Mouse (Mus musculus) forebrain, embryonic 11.5 days (tissue): ENCODE results near the gene Shc3. TPM values are rescaled to one million over a fixed set of nuclear protein-coding genes. Genes with fewer than 3 reads are reported as not detected.

Experiments used
- ATAC-seq: fragments of 200-750 bp; cut with Nextera tagmentation; replicated peaks from 2 replicates; pipeline ENCODE4 v1.8.0; 2017; ENCODE audit warnings: moderate TSS enrichment; ENCODE audit not compliant: low FRiP score
- DNase-seq: peaks from one replicate; pipeline ENCODE4 v3.0.0-alpha.2; 2017; ENCODE audit warnings: low spot score
- H3K27ac ChIP-seq: fragments of 300-500 bp; sonication (generic); 2 replicates; pipeline ENCODE4 v1.5.1; 2014; ENCODE audit warnings: low read depth, low read length
- H3K27me3 ChIP-seq: fragments of 300-500 bp; sonication (generic); 2 replicates; pipeline ENCODE4 v1.6.1; 2014; ENCODE audit warnings: mild to moderate bottlenecking, low read length, mixed read lengths; ENCODE audit not compliant: control insufficient read depth, insufficient read depth
- H3K36me3 ChIP-seq: fragments of 300-500 bp; sonication (generic); 2 replicates; pipeline ENCODE4 v1.6.1; 2014; ENCODE audit warnings: mild to moderate bottlenecking, low read length, moderate library complexity, mixed read lengths; ENCODE audit not compliant: control insufficient read depth, insufficient read depth
- H3K4me1 ChIP-seq: fragments of 300-500 bp; sonication (generic); replicated peaks from 2 replicates; pipeline ENCODE4 v1.6.1; 2014; ENCODE audit warnings: low read length, mixed read lengths; ENCODE audit not compliant: control insufficient read depth, insufficient read depth
- H3K4me2 ChIP-seq: fragments of 300-500 bp; sonication (generic); 2 replicates; pipeline ENCODE4 v1.6.1; 2014; ENCODE audit warnings: low read depth, mild to moderate bottlenecking, low read length, moderate library complexity, mixed read lengths; ENCODE audit not compliant: severe bottlenecking
- H3K4me3 ChIP-seq: fragments of 300-500 bp; sonication (generic); 2 replicates; pipeline ENCODE4 v1.5.1; 2014; ENCODE audit warnings: low read depth, low read length
- H3K9ac ChIP-seq: fragments of 300-500 bp; sonication (generic); 2 replicates; pipeline ENCODE4 v1.6.1; 2014; ENCODE audit warnings: low read length
- H3K9me3 ChIP-seq: fragments of 300-500 bp; sonication (generic); 2 replicates; pipeline ENCODE4 v1.6.1; 2016; ENCODE audit warnings: low read length, mixed read lengths; ENCODE audit not compliant: control insufficient read depth
- WGBS: fragments of 180-500 bp; shearing (Covaris S2); extraction: QIAGEN DNeasy Blood & Tissue Kit; methylation state at CpG from one replicate; pipeline ENCODE4 v1.1.7; 2014; 5-methylcytosine and 5-hydroxymethylcytosine counted together
- polyA plus RNA-seq: library from polyadenylated mRNA; unstranded; fragments of >200 nt; fragmentation: Nextera tagmentation; extraction: Ambion mirVana; gene quantifications from 2 replicates; pipeline ENCODE4 v1.2.1, GENCODE M21; 2014

Gene Shc3
- polyA plus RNA-seq = 8.3 and 10.7 TPM in 2 replicates

GRCm38 (mm10) chr13:51568911-51569684, at the start of gene Shc3:
TSS of gene Shc3 (minus strand) at chr13:51569419.
- H3K4me1 ChIP-seq = peaks cover 23% of the 10 kb centered on the region; the same call in 1 of the 2 replicates
- H3K27me3 ChIP-seq = peaks cover 7% of the 10 kb centered on the region
- ATAC-seq (peak; percentile 89), DNase-seq (peak; percentile 92)
- H3K9ac ChIP-seq = peak within 1 kb of the TSS; percentile 77
- WGBS = under 1% methylated on average over 36 of the region's 36 CpGs
- no peaks in the 10 kb centered on the region for H3K36me3 ChIP-seq
- H3K4me2 ChIP-seq = peak within 1 kb of the TSS; percentile 94
- H3K4me3 ChIP-seq = peak within 1 kb of the TSS; percentile 64
- no peaks in the 10 kb centered on the region for H3K9me3 ChIP-seq
- H3K27ac ChIP-seq = peak within 1 kb of the TSS; percentile 96

DNA sequence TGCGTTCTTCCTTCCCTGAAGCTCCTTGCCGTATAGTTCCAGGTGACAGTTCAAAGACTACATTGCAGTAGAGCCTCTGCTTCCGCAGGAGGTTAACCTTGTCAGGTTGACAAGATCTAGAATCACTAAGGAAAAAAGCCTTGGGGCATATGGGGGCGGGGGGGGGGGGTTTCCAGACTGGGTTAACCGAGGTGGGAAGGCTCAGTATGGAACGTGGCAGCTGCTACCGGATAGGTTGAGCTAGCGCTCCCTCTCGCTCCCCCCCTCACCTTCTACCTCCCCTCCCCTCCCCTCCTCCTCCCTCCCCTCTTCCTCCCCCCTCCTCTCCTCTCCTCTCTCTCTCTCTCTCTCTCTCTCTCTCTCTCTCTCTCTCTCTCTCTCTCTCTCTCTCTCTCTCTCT, 49.4 kb upstream of the Shc3 start:
- H3K9me3 ChIP-seq = no peaks in the 10 kb centered on the region
- no peak overlapping the region for H3K27ac ChIP-seq
- DNase-seq (no peak), ATAC-seq (no peak)
- peaks cover 5% of the 10 kb centered on the region; the same call in 1 of the 2 replicates for H3K4me1 ChIP-seq
- H3K36me3 ChIP-seq = no peaks in the 10 kb centered on the region
- 38% methylated on average over 9 of the region's 9 CpGs for WGBS
- H3K27me3 ChIP-seq = no peaks in the 10 kb centered on the region
- H3K9ac ChIP-seq = no peak overlapping the region
- H3K4me2 ChIP-seq = no peak overlapping the region
- H3K4me3 ChIP-seq = no peak overlapping the region

GRCm38 (mm10) chr13:51617861-51618260, 48.6 kb upstream of the Shc3 start:
- H3K4me1 ChIP-seq = peaks cover 5% of the 10 kb centered on the region; the same call in 1 of the 2 replicates
- 21% methylated on average over 6 of the region's 6 CpGs for WGBS
- no peak overlapping the region for H3K9ac ChIP-seq
- H3K36me3 ChIP-seq = no peaks in the 10 kb centered on the region
- no peaks in the 10 kb centered on the region for H3K27me3 ChIP-seq
- no peak overlapping the region for H3K4me3 ChIP-seq
- H3K9me3 ChIP-seq = no peaks in the 10 kb centered on the region
- DNase-seq (peak; percentile 86), ATAC-seq (peak; percentile 46; the same call in 1 of the 2 replicates)
- no peak overlapping the region for H3K27ac ChIP-seq
- H3K4me2 ChIP-seq = peak overlapping the region; percentile 21; the same call in 1 of the 2 replicates

DNA sequence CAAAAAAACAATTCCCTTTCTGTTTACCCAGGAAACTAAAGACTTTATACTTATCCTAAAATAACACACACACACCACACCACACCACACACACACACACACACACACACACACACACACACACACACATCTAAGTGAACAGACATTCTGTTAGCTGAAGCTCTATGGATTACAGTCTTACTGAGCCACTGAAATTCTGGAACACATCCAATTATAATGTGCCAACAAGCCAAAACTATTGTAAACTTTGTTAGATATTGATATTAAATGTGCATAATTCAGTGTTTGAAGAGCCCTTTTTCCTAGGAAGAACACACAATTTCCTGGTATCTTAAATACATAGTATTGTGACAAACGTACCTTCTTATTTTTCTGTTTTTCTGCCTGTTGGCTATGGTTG, 48.1 kb upstream of the Shc3 start:
- no peak overlapping the region for H3K9ac ChIP-seq

GRCm38 (mm10) chr13:51616417-51617044, 47.3 kb upstream of the Shc3 start:
- DNase-seq = peak; percentile 56
- Histone ChIP-seq H3K36me3 (no peaks in the 10 kb centered on the region), H3K4me3 (no peak overlapping the region), H3K27ac (no peak overlapping the region), H3K27me3 (no peaks in the 10 kb centered on the region), H3K9me3 (no peaks in the 10 kb centered on the region), H3K4me1 (peaks cover 5% of the 10 kb centered on the region; the same call in 1 of the 2 replicates), H3K9ac (no peak overlapping the region), H3K4me2 (no peak overlapping the region)
- ATAC-seq = peak; percentile 69
- 11% methylated on average over 12 of the region's 12 CpGs for WGBS

More for the DNA sequence above, 48.1 kb upstream of the Shc3 start:
- DNase-seq (no peak), ATAC-seq (no peak)
- 75% methylated on average over 1 of the region's 1 CpGs for WGBS
- Histone ChIP-seq H3K4me3 (no peak overlapping the region), H3K27ac (no peak overlapping the region), H3K4me2 (no peak overlapping the region), H3K36me3 (no peaks in the 10 kb centered on the region), H3K9me3 (no peaks in the 10 kb centered on the region), H3K27me3 (no peaks in the 10 kb centered on the region), H3K4me1 (peaks cover 5% of the 10 kb centered on the region; the same call in 1 of the 2 replicates)

- H3K9me3 ChIP-seq = no peaks in the 10 kb centered on the region
- H3K4me3 ChIP-seq = no peak overlapping the region
- 68% methylated on average over 10 of the region's 10 CpGs for WGBS
- no peaks in the 10 kb centered on the region for H3K36me3 ChIP-seq
- peaks cover 5% of the 10 kb centered on the region; the same call in 1 of the 2 replicates for H3K4me1 ChIP-seq
- DNase-seq (no peak), ATAC-seq (no peak)
- H3K9ac ChIP-seq = no peak overlapping the region
- H3K4me2 ChIP-seq = no peak overlapping the region
- H3K27ac ChIP-seq = no peak overlapping the region
- H3K27me3 ChIP-seq = no peaks in the 10 kb centered on the region
Observed at GRCm38 (mm10) chr13:51615815-51616214, 46.6 kb upstream of the Shc3 start.

DNA sequence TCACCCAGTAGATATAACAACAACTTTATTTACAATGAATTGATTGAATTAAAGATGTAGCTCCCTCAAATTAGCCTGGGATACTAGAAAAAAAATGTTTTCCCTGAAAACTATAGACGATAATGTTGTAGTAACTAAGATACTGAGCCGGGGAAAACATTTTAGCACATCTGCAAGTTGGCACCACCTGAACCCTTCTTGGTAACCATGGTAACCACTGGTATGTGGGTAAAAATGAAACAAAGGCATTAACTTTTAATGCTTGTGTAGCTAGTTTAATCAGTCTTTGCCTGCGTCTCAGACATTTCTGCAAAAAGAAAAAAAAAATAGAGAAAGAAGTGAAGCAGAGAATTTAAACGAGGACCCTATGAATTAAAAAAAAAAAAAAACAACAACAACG, 42.3 kb upstream of the Shc3 start:
- no peaks in the 10 kb centered on the region for H3K27me3 ChIP-seq
- no peak overlapping the region for H3K4me2 ChIP-seq
- no peak overlapping the region for H3K4me3 ChIP-seq
- ATAC-seq = no peak
- 42% methylated on average over 5 of the region's 5 CpGs for WGBS
- no peaks in the 10 kb centered on the region for H3K36me3 ChIP-seq
- H3K4me1 ChIP-seq = peaks cover 2% of the 10 kb centered on the region; the same call in 1 of the 2 replicates
- no peak overlapping the region for H3K27ac ChIP-seq
- H3K9ac ChIP-seq = no peak overlapping the region
- no peaks in the 10 kb centered on the region for H3K9me3 ChIP-seq
- no peak for DNase-seq

- Histone ChIP-seq H3K36me3 (no peaks in the 10 kb centered on the region), H3K9me3 (no peaks in the 10 kb centered on the region), H3K27me3 (no peaks in the 10 kb centered on the region), H3K4me2 (no peak overlapping the region), H3K4me1 (no peaks in the 10 kb centered on the region; the same call in 1 of the 2 replicates), H3K4me3 (no peak overlapping the region), H3K9ac (no peak overlapping the region), H3K27ac (no peak overlapping the region)
- DNase-seq (no peak), ATAC-seq (no peak)
- 30% methylated on average over 9 of the region's 9 CpGs for WGBS
Observed at GRCm38 (mm10) chr13:51611060-51611459, 41.8 kb upstream of the Shc3 start.
